Mouse (Mus musculus) CH12.LX (cell line): ENCODE data around the gene Arfip2. TPM values are rescaled to one million over a fixed set of nuclear protein-coding genes. Genes with fewer than 3 reads are reported as not detected.

ENCODE experiments used
- DNase-seq: peaks from one replicate; pipeline ENCODE4 v3.0.0-alpha.2; 2013; ENCODE audit errors: extremely low read depth
- H3K27ac ChIP-seq: 2 replicates; pipeline ENCODE4 v1.5.1; 2012; ENCODE audit warnings: low read depth, mild to moderate bottlenecking, control low read depth, moderate library complexity; ENCODE audit not compliant: insufficient read depth
- H3K27me3 ChIP-seq: replicated peaks from 2 replicates; pipeline ENCODE3; 2012; ENCODE audit warnings: inconsistent platforms
- H3K36me3 ChIP-seq, 2 experiments: replicated peaks in 1 of 2; 2 replicates each; pipeline versions ENCODE3 to v1.6.1; 2012; ENCODE audit warnings: inconsistent platforms in 1 of 2, low read length in 1 of 2, mild to moderate bottlenecking in 1 of 2, mixed read lengths in 1 of 2, moderate library complexity in 1 of 2; ENCODE audit not compliant: control insufficient read depth in 1 of 2, insufficient read depth in 1 of 2
- H3K4me1 ChIP-seq, 2 experiments: 2 replicates each; pipeline ENCODE4 v1.6.1; 2012; ENCODE audit warnings: inconsistent platforms in 1 of 2, moderate library complexity in 1 of 2; ENCODE audit not compliant: insufficient read depth in 2 of 2, control insufficient read depth in 1 of 2
- H3K4me2 ChIP-seq: 2 replicates; pipeline ENCODE4 v1.6.1; 2012; ENCODE audit warnings: low read depth, mild to moderate bottlenecking, control low read depth; ENCODE audit not compliant: poor library complexity, insufficient read depth, severe bottlenecking
- H3K4me3 ChIP-seq, 3 experiments: fragments of 150-350 bp in 1 of 3; sonication (generic) in 1 of 3; replicated peaks in 1 of 3; 2 replicates each; pipeline versions ENCODE3 to v1.5.1; 2011 to 2012; ENCODE audit warnings: low read depth in 2 of 3, low read length in 2 of 3, mild to moderate bottlenecking in 2 of 3, moderate library complexity in 2 of 3, control low read depth in 1 of 3, improper control_type of control experiment in 1 of 3, inconsistent platforms in 1 of 3, mixed read lengths in 1 of 3; ENCODE audit not compliant: poor library complexity in 1 of 3
- H3K79me2 ChIP-seq: replicated peaks from 2 replicates; pipeline ENCODE4 v1.6.1; 2012; ENCODE audit warnings: mild to moderate bottlenecking, moderate library complexity; ENCODE audit not compliant: control insufficient read depth, poor library complexity, insufficient read depth, severe bottlenecking; ENCODE audit errors: extremely low read depth
- H3K9ac ChIP-seq: 2 replicates; pipeline ENCODE4 v1.6.1; 2012; ENCODE audit warnings: low read depth, mild to moderate bottlenecking, control low read depth, moderate library complexity; ENCODE audit not compliant: insufficient read depth
- H3K9me3 ChIP-seq: replicated peaks from 2 replicates; pipeline ENCODE3; 2012; ENCODE audit warnings: low read length, inconsistent platforms, mixed read lengths
- CHD1 ChIP-seq: IDR thresholded peaks from 2 replicates; pipeline ENCODE4 v1.6.1; 2012; ENCODE audit warnings: low read depth, low read length, improper control_type of control experiment, inconsistent platforms
- CHD2 ChIP-seq: IDR thresholded peaks from 2 replicates; pipeline ENCODE4 v1.6.1; 2011; ENCODE audit warnings: low read length, improper control_type of control experiment
- CTCF ChIP-seq, 2 experiments: IDR thresholded peaks in 1 of 2; conservative IDR thresholded peaks in 1 of 2; 2 replicates each; pipeline ENCODE4 v1.5.1; 2011 to 2012; ENCODE audit warnings: low read depth in 2 of 2, low read length in 2 of 2, improper control_type of control experiment in 1 of 2, inconsistent platforms in 1 of 2, mild to moderate bottlenecking in 1 of 2, moderate library complexity in 1 of 2
- E2F4 ChIP-seq: IDR thresholded peaks from 2 replicates; pipeline ENCODE4 v1.6.1; 2011; ENCODE audit warnings: low read depth, low read length, improper control_type of control experiment; ENCODE audit not compliant: insufficient replicate concordance
- EP300 ChIP-seq: IDR thresholded peaks from 2 replicates; pipeline ENCODE4 v1.6.1; 2011; ENCODE audit warnings: low read length, improper control_type of control experiment
- ETS1 ChIP-seq: conservative IDR thresholded peaks from 2 replicates; pipeline ENCODE4 v1.6.1; 2012; ENCODE audit warnings: low read depth, mild to moderate bottlenecking, inconsistent platforms, low read length, improper control_type of control experiment, moderate library complexity
- GABPA ChIP-seq: IDR thresholded peaks from 2 replicates; pipeline ENCODE4 v1.6.1; 2012; ENCODE audit warnings: low read depth, low read length, improper control_type of control experiment, inconsistent platforms; ENCODE audit not compliant: insufficient replicate concordance
- IRF4 ChIP-seq: IDR thresholded peaks from 2 replicates; pipeline ENCODE4 v1.6.1; 2014; ENCODE audit warnings: low read depth, mild to moderate bottlenecking, inconsistent platforms, low read length, improper control_type of control experiment
- JUND ChIP-seq: conservative IDR thresholded peaks from 2 replicates; pipeline ENCODE4 v1.6.1; 2011; ENCODE audit warnings: low read depth, low read length, improper control_type of control experiment
- KAT2A ChIP-seq: IDR thresholded peaks from 2 replicates; pipeline ENCODE4 v1.6.1; 2012; ENCODE audit warnings: low read length, improper control_type of control experiment, inconsistent platforms; ENCODE audit not compliant: insufficient replicate concordance
- MAZ ChIP-seq: IDR thresholded peaks from 2 replicates; pipeline ENCODE4 v1.6.1; 2012; ENCODE audit warnings: low read depth, mild to moderate bottlenecking, inconsistent platforms, low read length, improper control_type of control experiment, moderate library complexity
- MEF2A ChIP-seq: IDR thresholded peaks from 2 replicates; pipeline ENCODE4 v1.6.1; 2014; ENCODE audit warnings: low read depth, mild to moderate bottlenecking, inconsistent platforms, low read length, improper control_type of control experiment, borderline replicate concordance
- MYC ChIP-seq: IDR thresholded peaks from 2 replicates; pipeline ENCODE4 v1.6.1; 2011; ENCODE audit warnings: low read depth, mild to moderate bottlenecking, improper control_type of control experiment, low read length
- NELFE ChIP-seq: IDR thresholded peaks from 2 replicates; pipeline ENCODE4 v1.6.1; 2011; ENCODE audit warnings: low read depth, low read length, improper control_type of control experiment
- NRF1 ChIP-seq: IDR thresholded peaks from 2 replicates; pipeline ENCODE4 v1.6.1; 2014; ENCODE audit warnings: low read depth, mild to moderate bottlenecking, inconsistent platforms, low read length, improper control_type of control experiment, moderate library complexity
- PAX5 ChIP-seq: IDR thresholded peaks from 2 replicates; pipeline ENCODE4 v1.6.1; 2012; ENCODE audit warnings: low read length, inconsistent platforms, mixed read lengths
- POLR2A ChIP-seq: IDR thresholded peaks from 2 replicates; pipeline ENCODE4 v1.6.1; 2011; ENCODE audit warnings: low read depth, mild to moderate bottlenecking, improper control_type of control experiment, low read length
- POLR2AphosphoS2 ChIP-seq: IDR thresholded peaks from 2 replicates; pipeline ENCODE4 v1.6.1; 2011; ENCODE audit warnings: low read depth, low read length, improper control_type of control experiment
- RCOR1 ChIP-seq: conservative IDR thresholded peaks from 2 replicates; pipeline ENCODE4 v1.6.1; 2012; ENCODE audit warnings: low read depth, mild to moderate bottlenecking, inconsistent platforms, low read length, improper control_type of control experiment
- SIN3A ChIP-seq: IDR thresholded peaks from 2 replicates; pipeline ENCODE4 v1.6.1; 2012; ENCODE audit warnings: low read length, improper control_type of control experiment, inconsistent platforms
- SMC3 ChIP-seq: IDR thresholded peaks from 2 replicates; pipeline ENCODE4 v1.6.1; 2011; ENCODE audit warnings: low read depth, low read length, improper control_type of control experiment
- TBP ChIP-seq: conservative IDR thresholded peaks from 2 replicates; pipeline ENCODE4 v1.6.1; 2011; ENCODE audit warnings: low read depth, low read length, improper control_type of control experiment
- TCF12 ChIP-seq: IDR thresholded peaks from 2 replicates; pipeline ENCODE4 v1.6.1; 2014; ENCODE audit warnings: low read depth, mild to moderate bottlenecking, inconsistent platforms, low read length, improper control_type of control experiment
- USF1 ChIP-seq: IDR thresholded peaks from 2 replicates; pipeline ENCODE4 v1.6.1; 2014; ENCODE audit warnings: low read depth, mild to moderate bottlenecking, inconsistent platforms, low read length, improper control_type of control experiment
- USF2 ChIP-seq: conservative IDR thresholded peaks from 2 replicates; pipeline ENCODE4 v1.6.1; 2011; ENCODE audit warnings: low read depth, low read length, improper control_type of control experiment
- ZC3H11A ChIP-seq: IDR thresholded peaks from 2 replicates; pipeline ENCODE4 v1.6.1; 2012; ENCODE audit warnings: low read depth, mild to moderate bottlenecking, inconsistent platforms, low read length, improper control_type of control experiment
- ZKSCAN1 ChIP-seq: IDR thresholded peaks from 2 replicates; pipeline ENCODE4 v1.6.1; 2012; ENCODE audit warnings: low read depth, inconsistent platforms, low read length, improper control_type of control experiment, borderline replicate concordance
- ZMIZ1 ChIP-seq: IDR thresholded peaks from 2 replicates; pipeline ENCODE4 v1.6.1; 2012; ENCODE audit warnings: low read depth, mild to moderate bottlenecking, inconsistent platforms, low read length, improper control_type of control experiment
- ZNF384 ChIP-seq: IDR thresholded peaks from 2 replicates; pipeline ENCODE4 v1.6.1; 2012; ENCODE audit warnings: low read depth, low read length, improper control_type of control experiment, inconsistent platforms
- dilution Hi-C: fragments of 300-500 bp; cut with MboI; formaldehyde crosslinking; loops from 2 replicates; pipeline ENCODE4 v1.14.3; 2020; ENCODE audit warnings: low sequenced_read_pairs; ENCODE audit not compliant: extremely low pct_unique_long_range_greater_than_20kb, extremely low pct_ligation_motif_present
- in situ Hi-C: fragments of 300-500 bp; cut with MboI; formaldehyde crosslinking; loops from 3 replicates; pipeline ENCODE4 v1.14.3; 2019; ENCODE audit warnings: low sequenced_read_pairs, low pct_ligation_motif_present, low pct_unique_long_range_greater_than_20kb, mixed read lengths
- polyA plus RNA-seq: library from polyadenylated mRNA; unstranded; fragments of >175 nt; gene quantifications from 2 replicates; pipeline ENCODE4 v1.2.1, GENCODE M21; 2012; ENCODE audit warnings: low read depth; ENCODE audit not compliant: insufficient read length
- total RNA-seq, 2 experiments: library from RNA; depleted of rRNA; stranded (reverse); fragments of 300-350 nt in 1 of 2; fragments of >200 nt in 1 of 2; gene quantifications; 2 replicates each; pipeline ENCODE4 v1.2.3; 2012 to 2014

The Arfip2 gene
- total and polyA plus RNA-seq, 3 experiments = 50.1 to 55.6 (median 54.8) TPM

- TF ChIP-seq ETS1 (no peak), MAZ (no peak), MEF2A (no peak), ZNF384 (no peak), ZMIZ1 (no peak), KAT2A (no peak), USF1 (no peak), POLR2A (no peak), CHD1 (no peak), EP300 (no peak), TCF12 (no peak), PAX5 (no peak), JUND (no peak), CTCF (conservative IDR thresholded peaks at IDR 0.05 in 1 of 2, IDR thresholded peaks at IDR 0.05 in 1 of 2; ENCODE audit: low read depth in 2 of 2, low read length in 2 of 2) (no peak), ZC3H11A (no peak), MYC (no peak)
- dilution Hi-C loops (no loop called here), in situ Hi-C loops (no loop called here)
- H3K36me3 ChIP-seq = peaks cover 10 to 56% of the 10 kb centered on the region in 2 experiments
- H3K79me2 ChIP-seq = no peaks in the 10 kb centered on the region
- H3K4me2 ChIP-seq = no peak overlapping the region
- no peak for DNase-seq
- H3K27ac ChIP-seq = no peak overlapping the region
- no peaks in the 10 kb centered on the region for H3K4me1 ChIP-seq
- no peaks in the 10 kb centered on the region for H3K27me3 ChIP-seq
- H3K9me3 ChIP-seq = no peaks in the 10 kb centered on the region
- H3K4me3 ChIP-seq = no peak overlapping the region
- H3K9ac ChIP-seq = no peak overlapping the region
These were observed 19.2 kb downstream of the Arfip2 start for GRCm38 (mm10) chr7:105621053-105621452.

GRCm38 (mm10) chr7:105619701-105620100 is 20.5 kb downstream of the Arfip2 start:
- Histone ChIP-seq H3K27ac (no peak overlapping the region), H3K36me3 (peaks cover 10 to 54% of the 10 kb centered on the region in 2 experiments), H3K9ac (no peak overlapping the region), H3K4me3 (no peak overlapping the region)
- no peak for DNase-seq
- in situ Hi-C loops = no loop called here
- TF ChIP-seq NELFE = no peak
- no peak for TF ChIP-seq RCOR1
- no peak for TF ChIP-seq TBP
- TF ChIP-seq SMC3 = no peak
- TF ChIP-seq EP300 = no peak
- TF ChIP-seq CTCF (conservative IDR thresholded peaks at IDR 0.05 in 1 of 2, IDR thresholded peaks at IDR 0.05 in 1 of 2; ENCODE audit: low read depth in 2 of 2, low read length in 2 of 2) = no peak
- no peak for TF ChIP-seq ZKSCAN1
- TF ChIP-seq CHD2 = no peak
- TF ChIP-seq GABPA = no peak
- TF ChIP-seq IRF4 = no peak
- TF ChIP-seq CHD1 = no peak
- no peak for TF ChIP-seq MAZ
- TF ChIP-seq USF2 = no peak
- TF ChIP-seq NRF1 = no peak
- no peak for TF ChIP-seq PAX5
- TF ChIP-seq TCF12 = no peak
- no peak for TF ChIP-seq E2F4
- no peak for TF ChIP-seq SIN3A
- no peak for TF ChIP-seq POLR2AphosphoS2
- TF ChIP-seq ZMIZ1 = no peak
- TF ChIP-seq, all 38 proteins: peak for 0
- dilution Hi-C loops = no loop called here
- Histone ChIP-seq H3K79me2 (no peaks in the 10 kb centered on the region), H3K4me1 (peaks cover 0 to under 1% of the 10 kb centered on the region in 2 experiments; a peak in 1 of 4 replicates), H3K4me2 (no peak overlapping the region), H3K9me3 (no peaks in the 10 kb centered on the region), H3K27me3 (no peaks in the 10 kb centered on the region)
